Mouse (Mus musculus): Measurements from ENCODE around the gene Kcnn4. TPM values are rescaled to one million over a fixed set of nuclear protein-coding genes. Genes with fewer than 3 reads are reported as not detected.

Kcnn4 gene
- 4.0 to 6.8 TPM (median 4.8 TPM) in 4 replicates for total RNA-seq (2023)

DNA sequence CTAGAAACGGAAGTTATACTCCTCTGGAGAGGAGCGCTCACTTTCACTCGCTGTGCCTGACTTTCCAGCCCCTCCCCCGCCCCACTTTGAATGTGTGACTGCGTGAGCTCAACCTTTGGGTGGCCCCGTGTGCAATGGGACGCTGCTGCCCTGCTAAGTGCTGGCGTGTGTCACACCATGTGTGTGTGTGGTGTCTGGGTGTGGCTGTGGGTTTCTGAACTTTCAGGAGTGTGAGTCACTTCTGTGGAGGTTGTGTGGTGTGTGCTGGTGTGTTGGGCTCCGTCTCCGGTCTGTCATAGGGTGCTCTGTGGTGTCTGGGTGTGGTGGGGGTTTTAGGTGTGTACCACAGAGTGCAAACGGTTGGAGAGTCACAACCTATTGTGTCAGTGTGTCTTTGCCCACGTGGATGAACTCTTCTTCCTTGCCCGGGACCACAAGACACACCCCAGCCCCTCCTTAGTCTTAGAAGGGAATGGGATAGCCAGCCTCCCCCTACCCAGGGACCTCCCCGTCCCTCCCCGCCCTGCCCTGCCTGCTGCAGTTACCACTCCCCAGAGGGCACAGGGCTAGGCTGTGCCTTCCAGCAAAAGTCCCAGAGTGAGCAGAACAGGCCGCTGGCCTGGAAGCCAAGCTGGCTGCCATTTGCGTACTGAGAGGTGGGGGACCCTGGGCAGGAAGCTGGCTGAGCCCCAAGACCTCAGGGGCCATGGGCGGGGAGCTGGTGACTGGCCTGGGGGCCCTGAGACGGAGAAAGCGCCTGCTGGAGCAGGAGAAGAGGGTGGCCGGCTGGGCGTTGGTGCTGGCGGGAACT is at the start of gene Kcnn4:
TSS of gene Kcnn4 (plus strand) at position 533 of the 811 bp plus-strand sequence.

DNA sequence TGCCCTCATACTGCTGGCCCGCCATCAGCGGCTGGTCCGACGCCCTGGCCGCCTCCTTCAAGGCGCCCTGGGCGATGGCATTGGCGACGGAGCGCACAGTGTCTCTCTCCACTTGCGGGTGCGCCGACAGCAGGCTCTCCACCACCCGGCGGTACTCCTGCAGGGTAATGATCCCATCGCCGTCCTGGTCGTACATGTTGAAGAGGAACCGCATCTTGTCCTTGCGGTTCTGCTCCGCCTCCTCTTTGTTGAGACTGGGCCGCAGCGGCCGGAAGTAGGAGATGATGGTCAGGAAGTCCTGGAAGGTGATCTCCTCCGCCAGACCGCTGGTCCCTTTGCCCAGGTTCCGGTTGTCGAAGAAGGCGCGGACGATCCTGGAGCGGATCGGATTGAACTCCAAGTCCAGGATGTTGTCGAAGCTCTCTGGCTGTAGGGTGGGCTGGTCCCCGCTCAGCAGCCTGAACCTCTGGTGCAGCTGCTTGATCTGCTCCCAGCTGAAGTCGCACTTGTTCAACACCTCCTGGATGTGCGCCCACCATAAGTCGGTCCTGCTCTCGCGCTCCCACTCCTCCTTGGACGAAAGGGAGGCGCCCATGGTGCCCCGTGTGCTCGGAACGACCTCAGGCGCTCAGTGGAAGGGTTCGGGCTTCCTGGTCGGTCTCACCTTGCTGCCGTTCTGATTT is 36.6 kb upstream of the Kcnn4 start, which contains the start of gene Tescl:
TSS of gene Tescl (minus strand) at position 633 of the 683 bp plus-strand sequence.

DNA sequence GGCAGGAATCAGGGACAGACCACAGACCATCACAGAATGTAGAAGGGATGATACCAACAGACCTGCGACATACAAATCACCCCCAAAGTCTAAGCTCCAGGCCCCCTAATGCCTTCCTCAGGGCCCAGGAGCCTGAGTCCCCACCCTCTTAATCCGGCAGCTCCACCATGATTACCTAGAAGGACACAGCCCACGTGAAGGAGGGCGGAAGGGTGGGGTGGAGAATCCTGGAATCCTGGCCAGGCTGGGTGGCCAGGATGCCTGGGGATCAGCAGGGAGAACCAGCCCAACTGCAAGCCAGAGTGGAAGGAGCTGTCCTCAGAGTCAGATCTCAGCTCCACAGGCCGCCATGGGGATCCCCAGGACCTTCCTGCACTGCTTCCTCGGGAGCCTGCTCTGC is 21.2 kb upstream of the Kcnn4 start, which contains the start of gene Lypd5:
TSS of gene Lypd5 (plus strand) at position 301 of the 400 bp plus-strand sequence.

DNA sequence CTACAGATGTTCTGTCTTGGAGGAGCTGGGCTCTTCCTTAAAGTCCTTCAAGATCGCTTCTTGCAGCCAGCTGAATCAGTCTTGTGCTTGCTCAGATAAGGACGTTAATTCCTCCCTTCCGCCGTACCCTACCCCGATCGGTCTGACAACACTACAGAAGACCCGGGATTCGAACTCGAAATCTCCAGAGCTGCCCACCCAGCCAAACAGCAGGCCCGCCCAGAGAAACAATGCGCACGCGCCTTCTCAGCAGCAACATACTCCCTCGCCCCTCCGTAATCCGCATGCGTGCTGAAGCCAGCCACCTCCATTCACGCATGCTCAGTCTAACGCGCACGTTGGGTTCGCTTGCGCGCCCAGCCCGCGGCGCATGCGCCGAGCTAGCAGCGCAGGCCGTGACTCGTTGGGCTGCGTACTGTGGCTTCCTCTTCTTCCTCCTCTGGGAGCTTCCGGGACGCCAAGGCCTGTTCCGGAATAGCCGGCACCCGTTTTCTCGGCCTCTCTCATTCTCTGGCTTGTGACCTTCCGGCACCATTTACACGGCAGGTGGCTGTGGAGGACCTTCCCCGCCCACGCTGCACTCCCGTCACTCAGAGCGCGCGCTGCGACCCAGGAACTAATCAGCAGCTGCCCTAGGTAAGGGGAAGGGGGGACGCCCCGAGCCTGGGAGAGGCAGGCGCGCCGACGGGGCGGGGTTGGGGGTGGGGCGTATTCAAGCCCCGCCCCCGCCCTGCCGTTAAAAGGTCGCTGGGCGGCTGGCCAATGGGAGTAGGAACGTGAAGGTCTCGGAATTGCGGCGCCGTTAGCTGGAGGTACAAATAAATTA is 29.4 kb downstream of the Kcnn4 start, which contains the start of gene Smg9:
TSS of gene Smg9 (plus strand) at position 364 of the 826 bp plus-strand sequence.

Other genes starting within 250 kb of the Kcnn4 start
- gene Zfp235, start 236.1 kb upstream of the Kcnn4 start, total RNA-seq (2023), result 4.9 to 6.3 TPM (median 5.3 TPM) in 4 replicates
- 0.23 to 0.27 TPM in 2 of 4 replicates, not detected in the others for gene Zfp114, start 195.2 kb upstream of the Kcnn4 start, total RNA-seq (2023)
- 0.09 TPM in 1 of 4 replicates, not detected in the others for gene Zfp111, start 158.8 kb upstream of the Kcnn4 start, total RNA-seq (2023)
- gene Zfp109, start 132.7 kb upstream of the Kcnn4 start, total RNA-seq (2023), result 1.2 to 1.5 TPM (median 1.4 TPM) in 4 replicates
- gene Zfp108, start 115.5 kb upstream of the Kcnn4 start, total RNA-seq (2023), result not detected in 4 replicates
- gene Zfp93, start 99.8 kb upstream of the Kcnn4 start, total RNA-seq (2023), result 0.33 TPM in 2 of 4 replicates, not detected in the others
- 6.4 to 11.4 TPM (median 8.5 TPM) in 4 replicates for gene Zfp61, start 69.0 kb upstream of the Kcnn4 start, total RNA-seq (2023)
- 7.7 to 11.5 TPM (median 8.3 TPM) in 4 replicates for gene Zfp94, start 53.6 kb upstream of the Kcnn4 start, total RNA-seq (2023)
- gene Tescl, start 36.3 kb upstream of the Kcnn4 start, total RNA-seq (2023), result not detected in 4 replicates
- not detected in 4 replicates for gene Lypd5, start 21.1 kb upstream of the Kcnn4 start, total RNA-seq (2023)
- 69.5 to 87.3 TPM (median 83.7 TPM) in 4 replicates for gene Smg9, start 29.4 kb downstream of the Kcnn4 start, total RNA-seq (2023)
- gene Irgc1, start 82.0 kb downstream of the Kcnn4 start, total RNA-seq (2023), result 3.5 to 5.6 TPM (median 5.0 TPM) in 4 replicates
- gene Plaur, start 92.2 kb downstream of the Kcnn4 start, total RNA-seq (2023), result 484 to 612 TPM (median 535 TPM) in 4 replicates
- gene Cadm4, start 111.8 kb downstream of the Kcnn4 start, total RNA-seq (2023), result 1.2 to 3.1 TPM (median 1.7 TPM) in 4 replicates
- gene Zfp428, start 136.7 kb downstream of the Kcnn4 start, total RNA-seq (2023), result 1.0 to 2.2 TPM (median 1.8 TPM) in 4 replicates
- gene AC161166.1, start 142.2 kb downstream of the Kcnn4 start, total RNA-seq (2023), result not detected in 4 replicates
- 21.1 to 23.8 TPM (median 22.9 TPM) in 4 replicates for gene Irgq, start 160.4 kb downstream of the Kcnn4 start, total RNA-seq (2023)
- gene Pinlyp, start 175.9 kb downstream of the Kcnn4 start, total RNA-seq (2023), result 0.95 TPM in 1 of 4 replicates, not detected in the others
- 82.6 to 95.2 TPM (median 89.3 TPM) in 4 replicates for gene Xrcc1, start 176.0 kb downstream of the Kcnn4 start, total RNA-seq (2023)
- gene Ethe1, start 217.3 kb downstream of the Kcnn4 start, total RNA-seq (2023), result 8.6 to 10.6 TPM (median 10.1 TPM) in 4 replicates
- gene Zfp575, start 217.4 kb downstream of the Kcnn4 start, total RNA-seq (2023), result not detected in 4 replicates
- gene Phldb3, start 240.5 kb downstream of the Kcnn4 start, total RNA-seq (2023), result 25.2 to 27.4 TPM (median 25.6 TPM) in 4 replicates

All from B cell, adult 62 days (primary cell).